Mouse (Mus musculus) retina, adult 2 months (tissue): ENCODE measurements around the gene Abca7.

Source experiments
- DNase-seq: peaks from one replicate; pipeline ENCODE4 v3.0.0-alpha.2; 2012; ENCODE audit warnings: low read depth, low spot score

The Abca7 gene

DNA sequence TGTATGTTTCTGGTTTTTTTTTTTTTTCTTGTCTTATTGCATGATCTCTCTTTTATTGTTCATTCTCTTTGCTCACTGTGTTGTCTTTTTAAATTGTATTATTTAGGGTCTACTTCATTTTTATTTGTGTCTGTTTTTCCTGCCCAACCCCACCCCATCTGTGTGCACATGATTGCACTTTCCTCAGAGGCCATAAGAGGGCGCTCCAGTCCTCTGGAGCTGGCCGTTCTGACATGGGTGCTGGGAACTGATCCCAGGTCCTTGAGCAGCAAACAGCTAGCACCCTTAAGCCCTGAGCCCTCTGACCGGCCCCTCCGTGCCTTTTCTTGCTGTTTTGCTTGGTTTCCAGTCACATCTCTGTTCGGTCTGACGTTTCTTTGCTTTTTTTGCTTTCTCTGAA is 4.7 kb upstream of the Abca7 start:
- no peak for DNase-seq

DNA sequence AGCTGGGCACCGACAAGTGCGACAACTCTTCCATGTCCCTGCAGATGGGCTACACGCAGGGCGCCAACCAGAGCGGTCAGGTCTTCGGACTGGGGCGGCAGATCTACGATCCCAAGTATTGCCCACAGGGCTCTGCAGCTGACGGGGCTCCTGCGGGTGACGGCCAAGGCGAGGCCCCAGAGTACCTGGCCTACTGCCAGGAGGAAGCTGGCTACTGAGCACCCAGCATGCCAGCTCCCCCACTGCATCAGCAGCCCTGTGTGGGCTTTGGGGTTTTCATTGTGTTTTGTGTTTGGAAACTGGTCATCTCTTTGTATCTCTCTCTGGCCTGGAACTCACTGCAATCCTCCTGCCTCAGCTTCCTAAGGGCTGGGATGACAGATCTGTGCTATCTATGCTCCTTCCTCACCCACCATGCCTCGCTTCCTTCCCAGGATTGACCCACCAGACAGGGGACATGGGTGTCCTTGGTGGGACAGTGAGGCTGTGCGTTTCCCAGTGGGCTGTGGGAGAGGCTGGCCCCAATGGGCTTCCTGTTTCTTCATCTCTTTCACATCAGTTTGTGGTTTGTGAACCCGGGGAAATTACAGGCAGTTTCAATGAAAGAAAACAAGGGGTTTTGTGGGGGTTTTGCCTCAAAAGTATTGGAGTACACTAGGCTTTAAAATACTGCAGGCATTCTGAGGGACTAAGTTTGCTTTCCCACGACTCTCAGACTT is 1.7 kb upstream of the Abca7 start:
- no peak for DNase-seq

DNA sequence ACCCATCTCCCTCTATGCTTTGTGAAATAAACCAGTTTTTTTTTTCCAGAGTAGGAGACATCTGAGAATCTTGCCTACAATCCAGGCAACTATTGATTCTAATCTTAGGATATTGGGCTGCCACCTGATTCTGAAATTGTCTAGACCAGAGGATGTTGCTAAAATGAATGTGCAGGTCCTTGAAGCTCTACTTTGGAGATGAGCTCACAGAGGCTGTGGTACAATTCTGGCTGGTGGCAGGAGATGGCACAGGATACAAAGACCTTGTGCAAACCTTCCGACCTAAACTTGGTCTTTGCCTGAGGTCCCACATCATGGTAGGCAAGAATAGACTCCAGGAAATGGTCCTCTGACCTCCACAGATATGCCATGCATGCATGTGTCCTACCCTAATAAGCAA is 658 bp upstream of the Abca7 start:
- DNase-seq: no peak

DNA sequence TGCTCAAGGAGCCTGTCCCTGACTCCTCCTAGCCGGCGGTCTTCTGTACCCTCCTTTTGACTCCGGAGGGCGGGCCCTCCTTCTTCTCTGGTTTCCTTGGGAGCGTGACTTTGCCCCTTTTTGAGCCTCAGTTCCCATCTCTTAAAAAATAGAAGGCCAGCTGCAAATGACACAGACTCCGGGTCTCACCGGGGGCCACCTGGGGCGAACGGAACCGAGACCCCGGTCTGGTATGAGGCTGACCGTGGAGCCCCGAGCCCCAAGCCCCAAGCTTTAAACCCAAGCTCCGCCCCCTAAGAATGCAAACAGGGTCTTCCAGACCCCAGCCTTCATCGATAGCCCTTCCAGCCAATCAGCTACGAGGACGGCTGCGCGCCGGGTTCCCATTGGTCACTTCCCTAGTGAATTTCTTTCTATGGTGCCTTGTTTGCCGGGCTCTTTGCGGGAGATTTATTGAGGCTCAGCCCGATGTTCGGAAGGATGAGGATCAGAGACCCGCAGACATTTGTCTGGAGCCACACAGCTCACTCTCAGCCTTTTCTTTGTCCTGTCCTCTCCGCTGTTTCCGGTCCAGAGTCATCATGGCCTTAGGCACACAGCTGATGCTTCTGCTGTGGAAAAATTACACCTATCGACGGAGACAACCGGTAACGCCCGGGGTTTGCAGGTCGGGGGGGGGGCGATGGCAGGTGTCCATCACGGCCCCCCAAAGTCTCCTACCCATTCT is 903 bp downstream of the Abca7 start:
- no peak for DNase-seq

DNA sequence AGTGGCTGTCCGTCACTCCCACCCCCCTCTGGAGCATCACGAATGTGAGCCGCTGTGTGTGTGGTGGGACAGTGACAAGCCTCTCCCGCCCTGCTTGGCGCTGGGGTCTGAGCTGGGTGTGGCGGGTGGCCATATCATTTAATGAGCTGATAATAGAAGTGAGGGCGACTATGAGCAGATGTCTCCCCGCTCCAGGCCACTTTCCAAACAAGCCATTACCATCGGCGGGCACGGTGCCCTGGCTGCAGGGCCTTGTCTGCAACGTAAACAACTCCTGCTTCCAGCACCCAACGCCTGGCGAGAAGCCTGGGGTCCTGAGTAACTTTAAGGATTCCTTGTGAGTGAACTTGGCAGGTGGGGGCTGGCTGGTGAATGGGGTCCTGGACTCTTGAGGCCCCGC is 1.5 kb downstream of the Abca7 start:
- no peak for DNase-seq

DNA sequence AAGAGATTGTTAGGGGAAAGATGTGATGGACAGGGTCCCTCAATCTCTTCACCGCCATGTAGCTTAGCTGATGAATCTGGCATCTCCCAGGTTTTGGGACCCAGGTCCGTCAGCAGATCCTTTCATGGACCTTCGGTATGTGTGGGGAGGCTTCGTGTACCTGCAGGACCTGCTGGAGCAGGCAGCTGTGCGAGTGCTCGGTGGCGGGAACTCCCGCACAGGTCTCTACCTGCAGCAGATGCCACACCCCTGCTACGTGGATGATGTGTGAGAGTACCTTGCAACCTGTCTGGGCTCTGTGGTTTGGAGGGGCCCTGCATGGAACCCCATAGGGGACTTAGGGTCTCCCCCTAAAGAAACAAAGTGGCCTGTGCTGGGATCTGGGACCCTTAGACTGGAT is 5.7 kb downstream of the Abca7 start:
- DNase-seq: no peak

DNA sequence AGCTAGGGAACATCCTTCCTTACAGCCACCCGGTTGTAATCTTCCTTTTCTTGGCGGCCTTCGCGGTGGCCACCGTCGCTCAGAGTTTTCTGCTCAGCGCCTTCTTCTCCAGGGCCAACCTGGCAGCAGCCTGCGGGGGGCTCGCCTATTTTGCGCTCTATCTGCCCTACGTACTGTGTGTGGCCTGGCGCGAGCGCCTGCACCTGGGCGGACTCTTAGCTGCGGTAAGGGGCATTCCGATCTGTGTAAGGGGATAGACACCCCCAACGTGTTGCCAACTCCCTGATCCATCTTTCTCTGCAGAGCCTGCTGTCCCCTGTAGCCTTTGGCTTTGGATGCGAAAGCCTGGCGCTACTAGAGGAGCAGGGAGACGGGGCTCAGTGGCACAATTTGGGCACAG is 6.5 kb downstream of the Abca7 start:
- no peak for DNase-seq

DNA sequence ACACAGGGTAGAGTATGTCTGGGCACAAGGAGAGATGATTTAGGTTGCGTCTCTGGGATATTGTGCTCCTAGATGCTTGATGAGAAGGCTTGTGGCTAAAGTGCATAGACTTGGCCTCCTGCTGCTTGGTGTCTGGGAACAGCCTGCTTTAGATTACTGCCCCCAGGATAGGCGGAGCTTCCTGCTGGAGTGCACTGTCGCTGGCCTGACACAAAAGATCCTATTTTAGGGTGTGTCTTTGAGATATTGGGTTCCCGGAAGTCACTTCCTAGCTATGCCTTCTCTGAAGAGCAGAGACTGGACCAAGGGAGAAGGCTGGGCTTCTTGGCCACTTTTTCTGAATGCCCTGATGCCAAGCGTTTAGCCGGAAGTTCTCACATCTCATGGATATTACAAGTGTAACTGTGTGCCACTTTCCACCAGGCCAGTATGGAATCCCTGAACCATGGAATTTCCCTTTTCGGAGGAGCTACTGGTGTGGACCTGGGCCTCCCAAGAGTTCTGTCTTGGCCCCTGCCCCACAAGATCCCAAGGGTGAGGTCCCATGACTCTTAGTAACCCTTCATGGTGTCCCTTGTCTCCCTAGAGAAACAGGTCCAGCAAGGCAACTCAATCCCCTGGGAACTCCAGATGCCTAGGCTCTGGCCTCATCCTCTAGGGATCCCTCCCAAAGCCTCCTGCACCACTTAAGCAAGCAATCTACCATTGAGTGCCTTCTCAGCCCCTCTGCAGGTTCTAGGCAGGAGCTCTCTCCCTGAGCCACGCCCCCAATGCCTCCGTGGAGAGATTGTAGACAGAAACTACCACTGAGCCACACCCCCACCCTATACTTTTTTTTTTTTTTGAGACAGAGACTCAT is 7.3 kb downstream of the Abca7 start:
- no peak for DNase-seq

DNA sequence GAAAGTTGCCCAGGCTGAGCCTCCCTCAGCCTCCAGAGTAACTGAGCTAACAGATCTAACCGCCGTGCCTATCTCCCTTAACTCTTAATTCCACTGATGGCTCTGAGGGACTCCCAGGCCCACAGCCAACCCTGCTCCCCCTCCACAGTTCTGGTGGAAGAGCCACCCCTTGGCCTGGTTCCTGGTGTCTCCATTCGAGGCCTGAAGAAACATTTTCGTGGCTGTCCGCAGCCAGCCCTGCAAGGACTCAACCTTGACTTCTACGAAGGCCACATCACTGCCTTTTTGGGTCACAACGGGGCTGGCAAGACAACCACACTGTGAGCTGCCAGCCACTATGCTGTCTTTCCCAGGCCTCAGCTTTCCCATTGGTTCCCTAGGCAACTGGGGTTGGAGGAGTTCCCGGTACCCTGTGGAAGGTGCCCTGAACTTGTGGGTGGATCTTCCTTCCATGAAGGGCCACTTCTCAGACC is 8.0 kb downstream of the Abca7 start:
- DNase-seq: no peak

DNA sequence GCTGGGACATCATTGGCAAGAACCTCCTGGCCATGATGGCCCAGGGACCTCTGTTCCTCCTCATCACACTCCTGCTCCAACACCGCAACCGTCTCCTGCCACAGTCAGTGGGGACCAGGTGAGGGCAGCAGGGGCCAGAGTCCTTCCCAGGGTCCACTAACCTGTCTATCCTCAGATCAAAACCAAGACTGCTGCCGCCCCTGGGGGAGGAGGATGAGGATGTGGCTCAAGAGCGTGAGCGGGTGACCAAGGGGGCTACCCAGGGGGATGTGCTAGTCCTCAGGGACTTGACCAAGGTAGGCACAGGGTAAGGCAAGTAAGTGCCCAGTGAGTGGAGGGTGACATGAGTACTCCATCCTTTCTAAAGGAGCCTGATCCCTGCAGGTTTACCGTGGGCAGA is 15.4 kb downstream of the Abca7 start:
- DNase-seq: no peak

DNA sequence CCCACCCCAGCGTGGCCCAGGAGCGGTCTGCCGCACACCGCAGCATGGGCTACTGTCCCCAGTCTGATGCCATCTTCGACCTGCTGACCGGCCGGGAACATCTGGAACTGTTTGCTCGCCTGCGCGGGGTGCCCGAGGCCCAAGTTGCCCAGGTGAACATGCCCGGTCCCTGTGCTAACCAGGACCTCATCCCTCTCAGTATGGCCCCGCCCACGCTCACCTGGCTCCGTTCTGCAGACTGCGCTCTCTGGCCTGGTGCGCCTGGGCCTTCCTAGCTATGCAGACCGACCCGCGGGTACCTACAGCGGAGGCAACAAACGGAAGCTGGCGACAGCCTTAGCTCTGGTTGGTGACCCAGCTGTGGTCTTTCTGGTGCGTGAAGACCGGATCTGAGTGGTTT is 17.3 kb downstream of the Abca7 start:
- no peak for DNase-seq

DNA sequence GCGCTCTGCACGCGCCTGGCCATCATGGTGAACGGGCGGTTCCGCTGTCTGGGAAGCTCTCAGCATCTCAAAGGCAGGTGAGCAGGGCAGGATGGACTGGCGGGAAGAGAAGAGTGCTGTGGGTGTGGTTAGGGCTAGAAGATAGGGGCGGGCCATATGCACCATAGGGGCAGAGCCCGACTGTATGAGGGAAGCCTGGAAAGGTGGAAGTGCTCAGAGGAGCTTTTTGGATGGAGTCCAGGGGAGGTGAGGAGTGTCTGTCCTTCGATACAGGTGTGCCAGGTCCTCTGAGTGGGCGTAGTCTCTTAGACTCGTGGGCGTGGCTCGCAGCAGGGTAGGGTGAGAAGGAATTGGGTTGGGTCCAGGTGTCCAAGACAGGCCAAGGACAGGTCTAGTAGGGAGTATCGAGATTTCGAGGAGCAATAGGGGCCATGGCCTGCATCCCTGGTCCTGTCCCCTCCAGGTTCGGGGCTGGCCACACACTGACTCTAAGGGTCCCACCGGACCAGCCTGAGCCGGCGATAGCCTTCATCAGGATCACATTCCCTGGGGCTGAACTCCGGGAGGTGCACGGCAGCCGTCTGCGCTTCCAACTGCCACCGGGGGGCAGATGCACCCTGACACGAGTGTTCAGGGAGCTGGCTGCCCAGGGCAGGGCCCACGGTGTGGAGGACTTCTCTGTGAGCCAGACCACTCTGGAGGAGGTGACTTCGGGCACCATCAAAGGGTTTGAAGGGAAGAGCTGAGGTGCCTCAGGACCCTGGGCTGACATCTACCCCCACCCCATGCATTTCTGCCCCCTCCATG is 18.4 kb downstream of the Abca7 start:
- DNase-seq: no peak

DNA sequence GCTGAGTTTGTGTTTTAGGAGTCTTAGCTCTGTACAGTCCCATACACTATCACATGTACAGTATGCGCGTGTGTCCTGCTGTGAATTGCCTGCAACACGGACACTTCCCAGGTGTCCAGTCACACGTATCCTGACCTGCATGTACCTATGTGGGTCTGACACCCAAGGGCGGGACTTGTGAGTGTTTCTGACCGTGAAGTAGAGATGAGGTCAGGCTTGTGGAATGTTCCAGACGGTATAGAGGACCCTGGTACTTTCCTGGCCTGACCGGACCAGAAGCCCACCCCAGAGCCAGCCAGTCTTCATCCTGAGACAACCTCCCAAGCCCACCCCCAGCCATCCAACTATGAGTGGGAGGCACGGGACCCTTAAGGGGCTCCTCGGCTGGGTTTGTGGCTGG is 19.3 kb downstream of the Abca7 start:
- no peak for DNase-seq

DNA sequence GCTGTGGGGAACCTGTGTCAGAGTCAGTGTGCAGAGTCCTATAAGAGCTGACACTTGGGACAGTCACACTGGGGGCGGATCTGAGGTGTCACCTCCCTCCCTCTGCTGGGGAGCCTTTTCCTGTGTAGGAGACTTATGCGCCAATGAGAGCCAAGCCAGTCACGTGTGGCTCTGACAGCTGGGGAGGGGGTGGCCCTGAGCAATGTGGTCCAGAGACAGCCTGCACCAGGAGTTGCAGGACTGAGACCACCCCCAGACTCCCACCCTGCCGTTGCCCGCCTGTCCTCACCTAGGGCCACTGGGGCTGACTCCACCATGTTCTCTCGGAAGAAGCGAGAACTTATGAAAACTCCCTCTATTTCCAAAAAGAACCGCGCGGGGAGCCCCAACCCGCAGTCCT is 20.2 kb downstream of the Abca7 start, which contains the start of gene Arhgap45:
TSS of gene Arhgap45 (plus strand) at position 143 of the 400 bp plus-strand sequence.
- no peak for DNase-seq

DNA sequence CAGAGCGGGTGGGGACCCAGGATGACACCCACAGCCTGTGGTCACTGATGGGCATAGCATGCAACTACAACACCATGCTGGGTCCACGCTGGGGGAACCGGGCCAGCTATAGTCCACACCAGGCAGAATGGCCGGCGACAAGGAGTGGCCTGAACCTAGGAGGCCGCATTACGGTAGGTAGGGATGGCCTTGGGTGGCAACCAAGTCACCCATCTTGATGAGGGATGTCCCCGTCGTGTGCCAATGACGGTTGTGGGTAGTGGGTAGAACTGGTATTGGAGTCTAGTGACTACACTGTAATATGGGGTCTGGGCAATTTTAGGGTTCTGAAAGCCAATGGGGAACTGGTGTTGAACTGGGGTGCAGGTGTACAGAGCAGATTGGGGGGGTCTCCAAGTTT is 20.6 kb downstream of the Abca7 start:
- DNase-seq: no peak

DNA sequence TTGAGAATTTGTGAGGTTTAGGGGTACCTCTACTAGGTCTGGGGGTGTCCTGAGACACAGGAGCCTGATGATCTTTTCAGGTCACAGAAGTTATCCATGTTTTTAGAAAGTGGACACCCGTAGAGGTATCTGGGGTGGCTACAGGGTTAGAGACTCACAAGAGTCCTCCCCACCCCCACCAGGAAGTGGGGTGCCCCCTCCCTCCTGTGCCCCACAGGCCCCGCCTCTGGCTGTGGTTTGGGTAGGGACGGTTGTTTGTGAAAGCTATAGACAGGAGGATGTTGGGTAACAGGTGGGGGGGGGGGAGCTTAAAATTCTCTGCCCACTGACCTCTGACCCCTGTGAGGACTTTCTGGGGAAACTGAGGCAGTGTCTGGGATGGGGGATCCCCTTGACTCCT is 21.1 kb downstream of the Abca7 start:
- DNase-seq: no peak

DNA sequence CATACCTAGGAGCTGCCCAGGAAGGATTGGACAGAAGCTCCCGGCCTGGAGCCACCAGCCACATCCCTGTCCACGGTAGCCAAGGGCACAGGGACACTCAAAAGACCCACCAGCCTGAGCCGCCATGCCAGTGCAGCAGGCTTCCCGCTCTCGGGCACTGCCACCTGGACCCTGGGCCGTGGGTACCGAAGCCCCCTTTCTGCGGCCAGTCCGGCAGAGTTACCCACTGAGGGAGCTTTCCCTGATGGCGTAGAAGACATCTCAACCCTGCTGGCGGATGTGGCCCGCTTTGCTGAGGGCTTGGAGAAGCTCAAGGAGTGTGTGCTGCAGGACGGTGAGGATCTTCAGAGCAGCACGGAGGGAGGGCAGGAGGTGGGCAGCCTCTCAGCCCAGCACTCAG is 21.5 kb downstream of the Abca7 start:
- no peak for DNase-seq

DNA sequence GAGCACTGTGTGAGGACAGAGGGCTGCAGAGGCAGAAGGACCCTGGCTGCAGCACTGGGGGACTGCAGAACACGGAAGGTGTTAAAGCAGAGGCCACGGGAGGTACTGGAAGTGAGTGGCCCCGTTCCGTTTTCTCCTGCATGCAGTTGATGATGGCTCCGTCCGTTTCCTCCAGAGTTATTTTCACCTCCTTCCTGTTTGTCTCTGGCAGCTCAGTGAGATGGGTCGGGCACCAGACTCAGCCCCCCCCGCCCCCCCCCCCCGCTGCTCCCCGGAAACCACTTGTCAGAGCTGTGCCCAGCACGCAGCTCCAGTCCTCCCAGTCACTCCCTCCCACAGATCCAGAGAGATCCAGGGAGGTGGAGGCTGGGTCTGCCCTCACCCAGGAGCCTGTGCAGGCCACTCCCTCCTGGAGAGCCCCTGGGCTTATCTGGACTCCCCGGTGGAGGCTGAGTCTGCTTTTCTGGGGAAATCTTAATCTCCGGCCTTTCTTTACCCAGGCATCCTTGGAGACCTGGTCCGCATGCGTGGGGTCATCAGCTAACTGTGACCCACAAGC is 22.5 kb downstream of the Abca7 start:
- no peak for DNase-seq

DNA sequence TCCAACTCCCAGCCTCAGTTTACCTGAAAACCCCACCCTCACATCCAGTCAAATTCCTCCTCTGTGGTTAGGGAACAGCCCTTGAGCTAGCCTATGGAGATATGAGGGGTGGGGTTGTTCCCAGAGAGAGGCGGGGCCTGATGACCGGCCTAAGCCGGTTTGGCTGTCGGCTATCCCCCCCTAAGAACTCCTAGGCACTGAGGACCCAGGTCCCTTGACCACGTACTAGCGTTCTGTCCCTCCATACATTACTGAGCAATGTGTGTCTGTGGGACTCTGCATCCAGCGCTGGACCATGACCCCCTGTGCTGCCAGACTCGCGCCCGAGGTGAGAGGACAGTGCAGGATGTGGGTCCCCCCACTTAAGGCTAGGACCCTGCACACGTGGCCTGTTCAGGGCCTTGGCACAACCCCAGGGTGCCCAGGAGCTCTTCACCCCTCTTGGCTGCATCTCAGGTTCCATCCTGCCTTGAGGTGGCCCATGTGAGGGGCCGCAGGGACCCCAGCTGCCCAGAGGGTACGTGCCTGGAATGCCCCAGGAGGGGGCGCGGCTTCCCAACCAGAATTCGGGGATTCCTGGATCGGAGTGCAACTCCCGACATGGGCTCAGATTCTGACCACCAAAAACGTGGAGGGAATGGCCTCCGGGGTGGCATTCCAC is 23.3 kb downstream of the Abca7 start:
- DNase-seq: no peak

DNA sequence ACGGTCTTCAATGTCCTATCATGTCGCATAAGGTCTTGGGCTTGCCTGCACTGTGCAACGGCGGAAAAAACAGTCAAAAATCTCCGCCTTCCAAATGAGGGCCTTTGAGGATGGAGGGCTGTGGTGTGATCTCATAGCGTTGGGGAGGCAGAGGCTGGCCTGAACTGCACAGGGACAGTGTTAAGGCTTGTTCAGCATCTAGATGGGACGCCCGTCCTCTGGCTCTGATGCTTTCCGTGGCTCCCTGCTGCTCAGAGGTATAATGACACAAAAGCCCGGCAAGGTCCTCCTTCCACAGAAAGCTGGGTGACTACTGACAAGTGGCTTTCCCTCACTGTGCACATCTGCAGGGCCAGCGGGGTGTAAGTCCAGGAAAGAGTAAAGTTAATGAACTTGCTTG is 23.9 kb downstream of the Abca7 start:
- no peak for DNase-seq
